Mouse (Mus musculus): ENCODE measurements around the gene Rasa2. TPM values are rescaled to one million over a fixed set of nuclear protein-coding genes. Genes with fewer than 3 reads are reported as not detected.
"Not testable (repeated sequence)": the region's sequence is repeated elsewhere in the genome, so short reads cannot be mapped to it uniquely, and the experiment has no call there.

The Rasa2 gene
- polyA plus RNA-seq, 1 experiment from 2014 or later, result 22.4 TPM

GRCm38 (mm10) chr9:96545410-96545809 is 86.0 kb downstream of the Rasa2 start:
- H3K9ac ChIP-seq (replicated peaks; ENCODE audit: low read depth, low read length), result no peak overlapping the region
- H3K9me3 ChIP-seq (ENCODE audit: control insufficient read depth, low read length), result no peaks in the 10 kb centered on the region
- no peaks in the 10 kb centered on the region for H3K4me1 ChIP-seq (ENCODE audit: control insufficient read depth, insufficient read depth, low read length)
- H3K27ac ChIP-seq (ENCODE audit: low read depth, low read length), result no peak overlapping the region
- H3K4me2 ChIP-seq (ENCODE audit: low read depth, low read length), result no peak overlapping the region
- H3K4me3 ChIP-seq (ENCODE audit: low read depth, low read length), result no peak overlapping the region
- H3K27me3 ChIP-seq (ENCODE audit: control insufficient read depth, insufficient read depth, low read length), result no peaks in the 10 kb centered on the region
- peaks cover 19% of the 10 kb centered on the region for H3K36me3 ChIP-seq (ENCODE audit: control insufficient read depth, insufficient read depth, low read length)
- WGBS, result 90% methylated on average over 13 of the region's 13 CpGs
- no peak for ATAC-seq (ENCODE audit: low read depth)

- WGBS, result 24% methylated on average over 27 of the region's 27 CpGs
- peak; percentile 88 for ATAC-seq (ENCODE audit: low read depth)
- H3K9ac ChIP-seq (replicated peaks; ENCODE audit: low read depth, low read length), result no peak overlapping the region
- 0 out of 2 replicates have a peak overlapping the region, but pooled peaks have one; percentile 17 for H3K4me3 ChIP-seq (ENCODE audit: low read depth, low read length)
- peaks cover 19% of the 10 kb centered on the region for H3K36me3 ChIP-seq (ENCODE audit: control insufficient read depth, insufficient read depth, low read length)
- H3K4me2 ChIP-seq (ENCODE audit: low read depth, low read length), result peak overlapping the region; percentile 42; the same call in 1 of the 2 replicates
- H3K4me1 ChIP-seq (ENCODE audit: control insufficient read depth, insufficient read depth, low read length), result no peaks in the 10 kb centered on the region
- H3K9me3 ChIP-seq (ENCODE audit: control insufficient read depth, low read length), result no peaks in the 10 kb centered on the region
- peak overlapping the region; percentile 55; the same call in 1 of the 2 replicates for H3K27ac ChIP-seq (ENCODE audit: low read depth, low read length)
- no peaks in the 10 kb centered on the region for H3K27me3 ChIP-seq (ENCODE audit: control insufficient read depth, insufficient read depth, low read length)
Observed at GRCm38 (mm10) chr9:96543643-96544640, 87.5 kb downstream of the Rasa2 start.

- 66% methylated on average over 10 of the region's 10 CpGs for WGBS
- H3K27me3 ChIP-seq (ENCODE audit: control insufficient read depth, insufficient read depth, low read length), result no peaks in the 10 kb centered on the region
- H3K9me3 ChIP-seq (ENCODE audit: control insufficient read depth, low read length), result no peaks in the 10 kb centered on the region
- H3K4me3 ChIP-seq (ENCODE audit: low read depth, low read length), result no peak overlapping the region
- H3K36me3 ChIP-seq (ENCODE audit: control insufficient read depth, insufficient read depth, low read length), result peaks cover 8% of the 10 kb centered on the region
- ATAC-seq (ENCODE audit: low read depth), result no peak
- 0 out of 2 replicates have a peak, but pooled peaks cover 6% of the 10 kb centered on the region for H3K4me1 ChIP-seq (ENCODE audit: control insufficient read depth, insufficient read depth, low read length)
- H3K4me2 ChIP-seq (ENCODE audit: low read depth, low read length), result no peak overlapping the region
- H3K9ac ChIP-seq (replicated peaks; ENCODE audit: low read depth, low read length), result no peak overlapping the region
- no peak overlapping the region for H3K27ac ChIP-seq (ENCODE audit: low read depth, low read length)
Observed at GRCm38 (mm10) chr9:96538916-96539315, 92.5 kb downstream of the Rasa2 start.

GRCm38 (mm10) chr9:96537615-96537919 is 93.8 kb downstream of the Rasa2 start:
- no peak overlapping the region for H3K27ac ChIP-seq (ENCODE audit: low read depth, low read length)
- no peaks in the 10 kb centered on the region for H3K9me3 ChIP-seq (ENCODE audit: control insufficient read depth, low read length)
- no peak overlapping the region for H3K9ac ChIP-seq (replicated peaks; ENCODE audit: low read depth, low read length)
- peaks cover 4% of the 10 kb centered on the region; the same call in 1 of the 2 replicates for H3K36me3 ChIP-seq (ENCODE audit: control insufficient read depth, insufficient read depth, low read length)
- ATAC-seq (ENCODE audit: low read depth), result no peak
- WGBS, result 88% methylated on average over 6 of the region's 6 CpGs
- no peaks in the 10 kb centered on the region for H3K27me3 ChIP-seq (ENCODE audit: control insufficient read depth, insufficient read depth, low read length)
- peak overlapping the region; percentile 55; the same call in 1 of the 2 replicates for H3K4me2 ChIP-seq (ENCODE audit: low read depth, low read length)
- H3K4me3 ChIP-seq (ENCODE audit: low read depth, low read length), result no peak overlapping the region
- H3K4me1 ChIP-seq (ENCODE audit: control insufficient read depth, insufficient read depth, low read length), result 0 out of 2 replicates have a peak, but pooled peaks cover 6% of the 10 kb centered on the region

- Histone ChIP-seq H3K9ac (replicated peaks; ENCODE audit: low read depth, low read length) (peak overlapping the region; percentile 42; the same call in 1 of the 2 replicates), H3K27me3 (ENCODE audit: control insufficient read depth, insufficient read depth, low read length) (no peaks in the 10 kb centered on the region), H3K27ac (ENCODE audit: low read depth, low read length) (peak overlapping the region; percentile 16; the same call in 1 of the 2 replicates), H3K4me2 (ENCODE audit: low read depth, low read length) (peak overlapping the region; percentile 55), H3K9me3 (ENCODE audit: control insufficient read depth, low read length) (no peaks in the 10 kb centered on the region), H3K4me3 (ENCODE audit: low read depth, low read length) (peak overlapping the region; percentile 22; the same call in 1 of the 2 replicates), H3K36me3 (ENCODE audit: control insufficient read depth, insufficient read depth, low read length) (peaks cover 4% of the 10 kb centered on the region; the same call in 1 of the 2 replicates), H3K4me1 (ENCODE audit: control insufficient read depth, insufficient read depth, low read length) (0 out of 2 replicates have a peak, but pooled peaks cover 6% of the 10 kb centered on the region)
- WGBS, result 29% methylated on average over 37 of the region's 37 CpGs
- ATAC-seq (ENCODE audit: low read depth), result peak; percentile 71
Observed at GRCm38 (mm10) chr9:96536895-96537614, 94.4 kb downstream of the Rasa2 start.

GRCm38 (mm10) chr9:96536093-96536492 is 95.3 kb downstream of the Rasa2 start:
- H3K36me3 ChIP-seq (ENCODE audit: control insufficient read depth, insufficient read depth, low read length); ATAC-seq (ENCODE audit: low read depth); H3K4me1 ChIP-seq (ENCODE audit: control insufficient read depth, insufficient read depth, low read length); H3K9ac ChIP-seq (replicated peaks; ENCODE audit: low read depth, low read length); H3K9me3 ChIP-seq (ENCODE audit: control insufficient read depth, low read length); H3K27ac ChIP-seq (ENCODE audit: low read depth, low read length); H3K4me2 ChIP-seq (ENCODE audit: low read depth, low read length); H3K27me3 ChIP-seq (ENCODE audit: control insufficient read depth, insufficient read depth, low read length); H3K4me3 ChIP-seq (ENCODE audit: low read depth, low read length): not testable (repeated sequence)
- 91% methylated on average over 4 of the region's 4 CpGs for WGBS

GRCm38 (mm10) chr9:96535431-96535830 is 96.0 kb downstream of the Rasa2 start:
- H3K4me1 ChIP-seq (ENCODE audit: control insufficient read depth, insufficient read depth, low read length), result peaks cover 7% of the 10 kb centered on the region; the same call in 1 of the 2 replicates
- 89% methylated on average over 6 of the region's 6 CpGs for WGBS
- ATAC-seq (ENCODE audit: low read depth), result no peak
- no peaks in the 10 kb centered on the region for H3K9me3 ChIP-seq (ENCODE audit: control insufficient read depth, low read length)
- H3K4me3 ChIP-seq (ENCODE audit: low read depth, low read length), result no peak overlapping the region
- H3K4me2 ChIP-seq (ENCODE audit: low read depth, low read length), result no peak overlapping the region
- H3K27me3 ChIP-seq (ENCODE audit: control insufficient read depth, insufficient read depth, low read length), result no peaks in the 10 kb centered on the region
- no peak overlapping the region for H3K9ac ChIP-seq (replicated peaks; ENCODE audit: low read depth, low read length)
- no peak overlapping the region for H3K27ac ChIP-seq (ENCODE audit: low read depth, low read length)
- H3K36me3 ChIP-seq (ENCODE audit: control insufficient read depth, insufficient read depth, low read length), result no peaks in the 10 kb centered on the region

GRCm38 (mm10) chr9:96534256-96534655 is 97.2 kb downstream of the Rasa2 start:
- no peak overlapping the region for H3K9ac ChIP-seq (replicated peaks; ENCODE audit: low read depth, low read length)
- H3K4me2 ChIP-seq (ENCODE audit: low read depth, low read length), result no peak overlapping the region
- no peaks in the 10 kb centered on the region for H3K36me3 ChIP-seq (ENCODE audit: control insufficient read depth, insufficient read depth, low read length)
- no peak overlapping the region for H3K27ac ChIP-seq (ENCODE audit: low read depth, low read length)
- H3K4me3 ChIP-seq (ENCODE audit: low read depth, low read length), result no peak overlapping the region
- H3K9me3 ChIP-seq (ENCODE audit: control insufficient read depth, low read length), result no peaks in the 10 kb centered on the region
- WGBS, result 86% methylated on average over 4 of the region's 4 CpGs
- ATAC-seq (ENCODE audit: low read depth), result no peak
- peaks cover 13% of the 10 kb centered on the region; the same call in 1 of the 2 replicates for H3K4me1 ChIP-seq (ENCODE audit: control insufficient read depth, insufficient read depth, low read length)
- H3K27me3 ChIP-seq (ENCODE audit: control insufficient read depth, insufficient read depth, low read length), result no peaks in the 10 kb centered on the region

All from neural tube, embryonic 14.5 days (tissue).